Mouse (Mus musculus): ENCODE results near the gene Vmn1r138.
"Not testable (repeated sequence)": the region's sequence is repeated elsewhere in the genome, so short reads cannot be mapped to it uniquely, and the experiment has no call there.

GRCm38 (mm10) chr7:22028797-22029196 lies at the start of gene Vmn1r138:
- not testable (repeated sequence) for TF ChIP-seq POLR2A (IDR thresholded peaks at IDR 0.05; ENCODE audit: extremely low read depth, insufficient read depth, low read length); CTCF (IDR thresholded peaks at IDR 0.05; ENCODE audit: low read depth, low read length)

All from liver, adult 2 months (tissue).